Mouse (Mus musculus) hindbrain, embryonic 16.5 days (tissue): Measurements from ENCODE around the gene Large1. TPM values are rescaled to one million over a fixed set of nuclear protein-coding genes. Genes with fewer than 3 reads are reported as not detected.
A peak's percentile ranks its signal among the peaks of the same experiment; 100 is the strongest.

Experiments
- ATAC-seq: fragments of 200-750 bp; cut with Nextera tagmentation; 2 replicates; pipeline ENCODE4 v1.8.0; 2017; ENCODE audit warnings: moderate TSS enrichment, moderate library complexity
- H3K27ac ChIP-seq: fragments of 300-500 bp; sonication (generic); 2 replicates; pipeline ENCODE4 v1.5.1; 2014; ENCODE audit warnings: low read depth, mild to moderate bottlenecking, control low read depth, low read length, moderate library complexity
- H3K27me3 ChIP-seq: fragments of 300-500 bp; sonication (generic); replicated peaks from 2 replicates; pipeline ENCODE4 v1.6.1; 2014; ENCODE audit warnings: low read length; ENCODE audit not compliant: control insufficient read depth, insufficient read depth
- H3K36me3 ChIP-seq: fragments of 300-500 bp; sonication (generic); 2 replicates; pipeline ENCODE4 v1.6.1; 2014; ENCODE audit warnings: mild to moderate bottlenecking, low read length, moderate library complexity, mixed read lengths; ENCODE audit not compliant: control insufficient read depth, insufficient read depth
- H3K4me1 ChIP-seq: fragments of 300-500 bp; sonication (generic); 2 replicates; pipeline ENCODE4 v1.6.1; 2014; ENCODE audit warnings: low read depth, low read length; ENCODE audit not compliant: control insufficient read depth, insufficient read depth
- H3K4me2 ChIP-seq: fragments of 300-500 bp; sonication (generic); 2 replicates; pipeline ENCODE4 v1.6.1; 2014; ENCODE audit warnings: mild to moderate bottlenecking, low read length, control low read depth, moderate library complexity
- H3K4me3 ChIP-seq: fragments of 300-500 bp; sonication (generic); 2 replicates; pipeline ENCODE4 v1.5.1; 2014; ENCODE audit warnings: mild to moderate bottlenecking, low read length, control low read depth, moderate library complexity
- H3K9ac ChIP-seq: fragments of 300-500 bp; sonication (generic); 2 replicates; pipeline ENCODE4 v1.6.1; 2014; ENCODE audit warnings: low read depth, mild to moderate bottlenecking, control low read depth, low read length, moderate library complexity
- H3K9me3 ChIP-seq: fragments of 300-500 bp; sonication (generic); 2 replicates; pipeline ENCODE4 v1.6.1; 2014; ENCODE audit warnings: mild to moderate bottlenecking, low read length, moderate library complexity; ENCODE audit not compliant: control insufficient read depth
- WGBS: fragments of 180-500 bp; shearing (Covaris S2); extraction: QIAGEN DNeasy Blood & Tissue Kit; methylation state at CpG from one replicate; pipeline ENCODE4 v1.1.7; 2014; 5-methylcytosine and 5-hydroxymethylcytosine counted together
- polyA plus RNA-seq: library from polyadenylated mRNA; unstranded; fragments of >200 nt; fragmentation: Nextera tagmentation; extraction: Ambion mirVana; gene quantifications from 2 replicates; pipeline ENCODE4 v1.2.1, GENCODE M21; 2015

The Large1 gene
- polyA plus RNA-seq, 1 experiment from 2014 or later, result 16.3 TPM

- WGBS, result 75% methylated on average over 3 of the region's 3 CpGs
- Histone ChIP-seq H3K9me3 (no peaks in the 10 kb centered on the region), H3K4me3 (no peak overlapping the region), H3K9ac (no peak overlapping the region), H3K27me3 (no peaks in the 10 kb centered on the region), H3K4me1 (no peaks in the 10 kb centered on the region), H3K4me2 (no peak overlapping the region), H3K27ac (no peak overlapping the region), H3K36me3 (no peaks in the 10 kb centered on the region)
- peak; percentile 45 for ATAC-seq
Observed at GRCm38 (mm10) chr8:73161994-73162393, 191.3 kb downstream of the Large1 start.

- no peak for ATAC-seq
- 90% methylated on average over 1 of the region's 1 CpGs for WGBS
- H3K4me3 ChIP-seq, result no peak overlapping the region
- no peaks in the 10 kb centered on the region for H3K9me3 ChIP-seq
- H3K36me3 ChIP-seq, result no peaks in the 10 kb centered on the region
- no peak overlapping the region for H3K4me2 ChIP-seq
- no peak overlapping the region for H3K9ac ChIP-seq
- no peaks in the 10 kb centered on the region for H3K27me3 ChIP-seq
- no peaks in the 10 kb centered on the region for H3K4me1 ChIP-seq
- no peak overlapping the region for H3K27ac ChIP-seq
Observed at GRCm38 (mm10) chr8:73161564-73161963, 191.8 kb downstream of the Large1 start.

- H3K4me3 ChIP-seq, result no peak overlapping the region
- no peak overlapping the region for H3K27ac ChIP-seq
- H3K4me1 ChIP-seq, result no peaks in the 10 kb centered on the region
- H3K27me3 ChIP-seq, result no peaks in the 10 kb centered on the region
- no peak overlapping the region for H3K4me2 ChIP-seq
- WGBS, result 84% methylated on average over 2 of the region's 2 CpGs
- no peak overlapping the region for H3K9ac ChIP-seq
- no peak for ATAC-seq
- no peaks in the 10 kb centered on the region for H3K36me3 ChIP-seq
- no peaks in the 10 kb centered on the region for H3K9me3 ChIP-seq
Observed at GRCm38 (mm10) chr8:73160945-73161344, 192.4 kb downstream of the Large1 start.

GRCm38 (mm10) chr8:73147236-73147635 is 206.1 kb downstream of the Large1 start:
- WGBS, result 96% methylated on average over 3 of the region's 3 CpGs

GRCm38 (mm10) chr8:73142660-73143395 is 210.5 kb downstream of the Large1 start:
- Histone ChIP-seq H3K27me3 (no peaks in the 10 kb centered on the region), H3K9me3 (no peaks in the 10 kb centered on the region), H3K4me1 (no peaks in the 10 kb centered on the region), H3K4me3 (no peak overlapping the region), H3K9ac (no peak overlapping the region), H3K27ac (no peak overlapping the region), H3K36me3 (no peaks in the 10 kb centered on the region), H3K4me2 (no peak overlapping the region)
- ATAC-seq, result 0 out of 2 replicates have a peak, but pooled peaks have one; percentile 48
- WGBS, result 20% methylated on average over 1 of the region's 1 CpGs

More at GRCm38 (mm10) chr8:73147236-73147635, 206.1 kb downstream of the Large1 start:
- Histone ChIP-seq H3K27me3 (no peaks in the 10 kb centered on the region), H3K9ac (no peak overlapping the region), H3K4me3 (no peak overlapping the region), H3K27ac (no peak overlapping the region), H3K9me3 (no peaks in the 10 kb centered on the region), H3K4me1 (no peaks in the 10 kb centered on the region), H3K4me2 (no peak overlapping the region), H3K36me3 (no peaks in the 10 kb centered on the region)
- ATAC-seq, result no peak

- WGBS, result 85% methylated on average over 6 of the region's 6 CpGs
- no peak overlapping the region for H3K4me3 ChIP-seq
- no peak for ATAC-seq
- no peaks in the 10 kb centered on the region for H3K9me3 ChIP-seq
- H3K4me1 ChIP-seq, result no peaks in the 10 kb centered on the region
- H3K27me3 ChIP-seq, result no peaks in the 10 kb centered on the region
- H3K9ac ChIP-seq, result no peak overlapping the region
- no peak overlapping the region for H3K4me2 ChIP-seq
- peaks cover 2% of the 10 kb centered on the region; the same call in 1 of the 2 replicates for H3K36me3 ChIP-seq
- no peak overlapping the region for H3K27ac ChIP-seq
Observed at GRCm38 (mm10) chr8:73135397-73135796, 217.9 kb downstream of the Large1 start.

- Histone ChIP-seq H3K4me3 (no peak overlapping the region), H3K4me2 (no peak overlapping the region), H3K27ac (no peak overlapping the region), H3K36me3 (peaks cover 2% of the 10 kb centered on the region; the same call in 1 of the 2 replicates), H3K9me3 (no peaks in the 10 kb centered on the region), H3K9ac (no peak overlapping the region), H3K4me1 (no peaks in the 10 kb centered on the region), H3K27me3 (no peaks in the 10 kb centered on the region)
- WGBS, result 96% methylated on average over 2 of the region's 2 CpGs
- no peak for ATAC-seq
Observed at GRCm38 (mm10) chr8:73132080-73132479, 221.3 kb downstream of the Large1 start.

GRCm38 (mm10) chr8:73123864-73124499 is 229.4 kb downstream of the Large1 start:
- H3K4me1 ChIP-seq, result no peaks in the 10 kb centered on the region
- ATAC-seq, result no peak
- no peaks in the 10 kb centered on the region for H3K27me3 ChIP-seq
- no peak overlapping the region for H3K27ac ChIP-seq
- no peaks in the 10 kb centered on the region for H3K36me3 ChIP-seq
- WGBS, result 87% methylated on average over 5 of the region's 5 CpGs
- no peaks in the 10 kb centered on the region for H3K9me3 ChIP-seq
- H3K4me2 ChIP-seq, result no peak overlapping the region
- H3K9ac ChIP-seq, result no peak overlapping the region
- H3K4me3 ChIP-seq, result no peak overlapping the region

- Histone ChIP-seq H3K9me3 (no peaks in the 10 kb centered on the region), H3K27me3 (no peaks in the 10 kb centered on the region), H3K9ac (no peak overlapping the region), H3K36me3 (no peaks in the 10 kb centered on the region), H3K4me2 (no peak overlapping the region), H3K27ac (no peak overlapping the region), H3K4me3 (no peak overlapping the region), H3K4me1 (no peaks in the 10 kb centered on the region)
- WGBS, result 86% methylated on average over 1 of the region's 1 CpGs
- ATAC-seq, result no peak
Observed at GRCm38 (mm10) chr8:73112332-73112895, 240.9 kb downstream of the Large1 start.
